Mouse (Mus musculus) G1E (cell line): ENCODE measurements at regions not wholly inside any gene's neighbourhood (a gene's known extent, or its start where the extent isn't known, plus 50 kb on each side); places are given as distances from the start of the nearest gene placed in this dataset.
"Not testable (repeated sequence)": the region's sequence is repeated elsewhere in the genome, so short reads cannot be mapped to it uniquely, and the experiment has no call there.

ENCODE experiments used
- CTCF ChIP-seq: IDR thresholded peaks from 2 replicates; pipeline ENCODE4 v1.5.1; 2012; ENCODE audit warnings: low read depth, low read length, inconsistent platforms, mixed read lengths
- GATA1 ChIP-seq: IDR thresholded peaks from 2 replicates; pipeline ENCODE4 v1.6.1; 2012; ENCODE audit warnings: borderline replicate concordance, low read length, inconsistent platforms, mixed read lengths

GRCm38 (mm10) chr14:53190931-53191330 is 695.4 kb upstream of the Olfr1507 start:
- TF ChIP-seq CTCF, GATA1: not testable (repeated sequence)
